Mouse (Mus musculus) kidney, postnatal 0 days (tissue): Measurements from ENCODE around the gene Cntrl. TPM values are rescaled to one million over a fixed set of nuclear protein-coding genes. Genes with fewer than 3 reads are reported as not detected.

Experiments used
- ATAC-seq: fragments of 200-750 bp; cut with Nextera tagmentation; replicated peaks from 2 replicates; pipeline ENCODE4 v1.8.0; 2017; ENCODE audit warnings: low read depth, moderate number of reproducible peaks, moderate TSS enrichment, moderate library complexity; ENCODE audit not compliant: low FRiP score
- DNase-seq: peaks from one replicate; pipeline ENCODE4 v3.0.0-alpha.2; 2016; ENCODE audit warnings: low spot score
- H3K27ac ChIP-seq: fragments of 300-500 bp; sonication (generic); 2 replicates; pipeline ENCODE4 v1.5.1; 2014; ENCODE audit warnings: mild to moderate bottlenecking
- H3K27me3 ChIP-seq: fragments of 300-500 bp; sonication (generic); 2 replicates; pipeline ENCODE4 v1.6.1; 2014; ENCODE audit warnings: low read length, mixed read lengths; ENCODE audit not compliant: insufficient read depth
- H3K36me3 ChIP-seq: fragments of 300-500 bp; sonication (generic); 2 replicates; pipeline ENCODE4 v1.6.1; 2014; ENCODE audit warnings: low read length, mixed read lengths; ENCODE audit not compliant: insufficient read depth
- H3K4me1 ChIP-seq: fragments of 300-500 bp; sonication (generic); replicated peaks from 2 replicates; pipeline ENCODE4 v1.6.1; 2014; ENCODE audit warnings: antibody characterized with exemption, low read length, mixed read lengths; ENCODE audit not compliant: insufficient read depth
- H3K4me2 ChIP-seq: fragments of 300-500 bp; sonication (generic); 2 replicates; pipeline ENCODE4 v1.6.1; 2014; ENCODE audit warnings: mild to moderate bottlenecking, low read length, moderate library complexity, mixed read lengths
- H3K4me3 ChIP-seq: fragments of 300-500 bp; sonication (generic); replicated peaks from 2 replicates; pipeline ENCODE4 v1.5.1; 2014; ENCODE audit warnings: low read depth, low read length
- H3K9ac ChIP-seq: fragments of 300-500 bp; sonication (generic); 2 replicates; pipeline ENCODE4 v1.6.1; 2014; ENCODE audit warnings: low read depth, low read length
- H3K9me3 ChIP-seq: fragments of 300-500 bp; sonication (generic); replicated peaks from 2 replicates; pipeline ENCODE4 v1.6.1; 2016; ENCODE audit warnings: low read length, inconsistent platforms, mixed read lengths
- CTCF ChIP-seq: IDR thresholded peaks from 2 replicates; pipeline ENCODE4 v1.5.1; 2016; ENCODE audit warnings: antibody characterized with exemption, low read depth, mild to moderate bottlenecking, moderate library complexity
- WGBS: fragments of 180-500 bp; shearing (Covaris S2); extraction: QIAGEN DNeasy Blood & Tissue Kit; methylation state at CpG from one replicate; pipeline ENCODE4 v1.1.7; 2014; 5-methylcytosine and 5-hydroxymethylcytosine counted together
- polyA plus RNA-seq: library from polyadenylated mRNA; unstranded; fragments of >200 nt; fragmentation: Nextera tagmentation; extraction: Ambion mirVana; gene quantifications from 2 replicates; pipeline ENCODE4 v1.2.1, GENCODE M21; 2015

The Cntrl gene
- polyA plus RNA-seq = 16.3 and 16.5 TPM in 2 replicates

DNA sequence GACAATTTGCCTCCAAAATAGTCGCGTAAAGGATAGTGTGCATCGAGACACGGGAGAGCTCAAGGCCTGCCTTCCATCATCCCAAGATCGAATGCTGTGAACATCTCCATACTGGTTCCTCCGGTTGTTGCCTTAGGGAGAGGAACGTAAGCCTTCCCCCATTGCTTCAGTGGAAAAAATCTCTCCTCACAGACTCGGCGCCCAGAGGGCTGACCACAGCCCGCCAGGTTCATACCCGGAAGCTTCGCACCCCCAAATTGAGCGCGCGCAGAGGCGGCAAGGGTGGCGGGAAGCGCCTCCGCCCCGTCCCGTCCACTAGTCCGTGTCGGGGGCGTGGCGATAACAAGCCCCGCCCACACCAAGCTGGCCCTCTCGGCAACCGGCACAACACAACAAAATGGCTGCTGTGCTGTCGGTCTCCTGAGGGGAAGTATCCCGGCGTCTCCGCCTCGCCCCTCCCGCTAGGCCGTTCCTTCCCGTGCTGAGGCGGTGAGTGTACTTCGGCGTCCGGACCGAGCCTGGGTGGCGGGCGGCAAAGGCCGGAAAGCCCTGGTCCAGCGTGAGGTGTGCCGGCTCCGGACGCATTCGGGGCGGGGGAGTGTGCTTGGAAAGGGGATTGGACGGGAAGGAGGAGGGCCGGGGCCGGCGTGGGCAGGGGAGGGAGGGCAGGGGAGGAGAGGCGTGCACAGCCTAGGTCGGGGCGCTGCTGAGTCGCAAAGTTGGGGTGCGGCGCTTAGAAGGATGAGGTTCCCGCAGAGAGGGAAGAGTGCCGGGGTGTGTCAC is at the start of gene Cntrl:
Gene Cntrl, plus strand, starts transcription at position 352 of the 783 bp plus-strand sequence.
- H3K4me1 ChIP-seq = no peaks in the 10 kb centered on the region
- peak within 1 kb of the TSS; percentile 77 for H3K4me2 ChIP-seq
- no peak for TF ChIP-seq CTCF
- under 1% methylated on average over 62 of the region's 62 CpGs for WGBS
- ATAC-seq (peak; percentile 94), DNase-seq (peak; percentile 95)
- no peaks in the 10 kb centered on the region for H3K36me3 ChIP-seq
- H3K27ac ChIP-seq = peak within 1 kb of the TSS; percentile 92
- no peaks in the 10 kb centered on the region for H3K27me3 ChIP-seq
- peak within 1 kb of the TSS; percentile 87 for H3K4me3 ChIP-seq
- H3K9ac ChIP-seq = peak within 1 kb of the TSS; percentile 87
- H3K9me3 ChIP-seq = no peaks in the 10 kb centered on the region

DNA sequence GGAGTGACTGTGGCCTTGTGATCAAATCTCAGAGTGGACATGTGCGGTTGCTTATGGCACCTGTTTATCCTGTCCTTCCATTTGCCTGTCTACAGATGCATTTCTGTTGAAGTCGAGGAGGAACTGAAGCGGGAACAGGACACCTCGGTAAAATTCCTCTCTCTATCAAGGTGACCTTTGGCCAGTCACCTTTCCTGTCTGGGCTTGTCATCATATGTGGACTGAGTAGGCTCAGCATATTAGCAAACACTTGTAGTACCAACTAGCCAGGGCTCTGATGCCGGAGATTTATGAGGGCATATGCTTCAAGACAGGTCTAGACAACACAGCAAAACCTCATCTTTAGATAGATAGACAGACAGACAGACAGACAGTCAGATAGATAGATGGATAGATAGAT is 49.0 kb upstream of the Cntrl start:
- Histone ChIP-seq H3K9me3 (no peaks in the 10 kb centered on the region), H3K27ac (no peak overlapping the region), H3K4me3 (no peak overlapping the region), H3K4me1 (no peaks in the 10 kb centered on the region), H3K27me3 (no peaks in the 10 kb centered on the region), H3K9ac (no peak overlapping the region), H3K4me2 (no peak overlapping the region), H3K36me3 (no peaks in the 10 kb centered on the region)
- no peak for ATAC-seq
- TF ChIP-seq CTCF = no peak
- no peak for DNase-seq
- WGBS = 79% methylated on average over 5 of the region's 5 CpGs

DNA sequence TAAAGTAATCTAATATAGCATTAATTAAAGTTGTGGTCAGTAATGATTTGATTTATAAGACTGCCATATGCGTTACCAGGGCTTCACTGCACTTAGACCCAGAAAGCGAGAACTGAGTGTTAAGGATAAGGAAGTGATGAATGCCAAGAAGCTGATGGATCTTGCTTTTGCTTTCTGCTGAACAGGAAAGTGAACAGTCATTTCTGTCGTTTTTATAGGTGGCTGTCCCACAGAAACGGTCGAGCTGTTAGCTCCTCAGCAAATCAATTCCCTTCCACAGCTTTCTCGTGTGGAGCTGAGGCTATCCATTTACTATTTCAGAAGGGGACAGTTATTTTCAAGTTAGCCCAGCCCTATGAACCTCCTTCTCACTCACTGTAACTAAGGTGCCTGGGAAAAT is 48.4 kb upstream of the Cntrl start:
- DNase-seq = peak; percentile 48
- no peak overlapping the region for H3K9ac ChIP-seq
- 19% methylated on average over 6 of the region's 6 CpGs for WGBS
- H3K27ac ChIP-seq = no peak overlapping the region
- no peaks in the 10 kb centered on the region for H3K9me3 ChIP-seq
- H3K36me3 ChIP-seq = no peaks in the 10 kb centered on the region
- no peak overlapping the region for H3K4me2 ChIP-seq
- ATAC-seq = no peak
- no peak overlapping the region for H3K4me3 ChIP-seq
- H3K4me1 ChIP-seq = no peaks in the 10 kb centered on the region
- H3K27me3 ChIP-seq = no peaks in the 10 kb centered on the region
- no peak for TF ChIP-seq CTCF

DNA sequence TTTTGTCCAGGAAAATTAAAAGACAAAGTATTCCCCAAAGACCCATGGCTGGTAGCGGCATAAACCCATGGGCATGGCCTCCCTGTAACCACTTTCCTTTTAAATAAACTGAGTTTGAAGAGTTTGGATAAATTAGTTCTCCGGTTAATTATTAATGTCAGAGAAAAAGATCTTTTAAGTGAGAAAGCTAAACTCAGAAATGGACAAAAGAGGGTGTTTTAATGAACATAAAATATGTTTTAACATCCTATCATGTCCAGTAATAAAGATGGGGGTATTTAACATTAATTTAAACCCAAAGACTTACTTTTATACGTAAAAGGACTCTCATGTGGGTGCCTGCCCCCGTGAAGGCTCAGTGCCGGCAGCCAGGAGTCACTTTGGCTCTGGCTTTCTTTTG is 48.0 kb upstream of the Cntrl start, which contains the start of gene Hc:
Gene Hc, minus strand, starts transcription at position 101 of the 400 bp plus-strand sequence.
- Histone ChIP-seq H3K9me3 (no peaks in the 10 kb centered on the region), H3K27me3 (no peaks in the 10 kb centered on the region), H3K36me3 (no peaks in the 10 kb centered on the region), H3K4me3 (no peak within 1 kb of the TSS), H3K27ac (no peak within 1 kb of the TSS), H3K4me1 (no peaks in the 10 kb centered on the region), H3K4me2 (no peak within 1 kb of the TSS), H3K9ac (no peak within 1 kb of the TSS)
- 60% methylated on average over 5 of the region's 5 CpGs for WGBS
- ATAC-seq (no peak), DNase-seq (no peak)
- TF ChIP-seq CTCF = no peak

GRCm38 (mm10) chr2:35063333-35064030 is 45.8 kb upstream of the Cntrl start:
- Histone ChIP-seq H3K4me2 (no peak overlapping the region), H3K27ac (no peak overlapping the region), H3K27me3 (no peaks in the 10 kb centered on the region), H3K36me3 (no peaks in the 10 kb centered on the region), H3K4me3 (no peak overlapping the region), H3K9ac (no peak overlapping the region), H3K4me1 (no peaks in the 10 kb centered on the region), H3K9me3 (no peaks in the 10 kb centered on the region)
- WGBS = 85% methylated on average over 6 of the region's 6 CpGs
- ATAC-seq = no peak
- DNase-seq = no peak
- no peak for TF ChIP-seq CTCF

GRCm38 (mm10) chr2:35066525-35067082 is 42.7 kb upstream of the Cntrl start:
- ATAC-seq = no peak
- no peaks in the 10 kb centered on the region for H3K9me3 ChIP-seq
- no peak overlapping the region for H3K27ac ChIP-seq
- no peak overlapping the region for H3K9ac ChIP-seq
- H3K4me2 ChIP-seq = no peak overlapping the region
- no peaks in the 10 kb centered on the region for H3K36me3 ChIP-seq
- WGBS = 91% methylated on average over 13 of the region's 13 CpGs
- H3K4me3 ChIP-seq = no peak overlapping the region
- H3K4me1 ChIP-seq = no peaks in the 10 kb centered on the region
- no peaks in the 10 kb centered on the region for H3K27me3 ChIP-seq
- DNase-seq = no peak
- TF ChIP-seq CTCF = no peak
